Mouse (Mus musculus): Measurements from ENCODE around the gene Commd3.

The Commd3 gene

GRCm38 (mm10) chr2:18724462-18724861 is 52.3 kb downstream of the Commd3 start:
- DNase-seq (ENCODE audit: low spot score) = no peak

Measured in retina, embryonic 14.5 days (tissue).